Mouse (Mus musculus): Measurements from ENCODE around the gene Gm45785. TPM values are rescaled to one million over a fixed set of nuclear protein-coding genes. Genes with fewer than 3 reads are reported as not detected.

The Gm45785 gene
- polyA plus RNA-seq (2015; fragmentation: Nextera tagmentation; extraction: Ambion mirVana): not detected in 2 replicates

- Histone ChIP-seq H3K9me3 (ENCODE audit: low read length) (no peaks in the 10 kb centered on the region), H3K27me3 (replicated peaks; ENCODE audit: insufficient read depth, low read length) (no peaks in the 10 kb centered on the region), H3K9ac (replicated peaks; ENCODE audit: low read depth) (peak within 1 kb of the TSS; percentile 91), H3K4me1 (ENCODE audit: insufficient read depth, low read depth, low read length) (peaks cover 21% of the 10 kb centered on the region), H3K27ac (ENCODE audit: low read length) (peak within 1 kb of the TSS; percentile 98), H3K4me2 (replicated peaks; ENCODE audit: low read depth, low read length) (peak within 1 kb of the TSS; percentile 91), H3K4me3 (ENCODE audit: low read depth, low read length) (peak within 1 kb of the TSS; percentile 76), H3K36me3 (ENCODE audit: insufficient read depth, low read length) (peaks cover 23% of the 10 kb centered on the region)
- under 1% methylated on average over 51 of the region's 51 CpGs for WGBS
- ATAC-seq (peak; percentile 85), DNase-seq (ENCODE audit: low spot score) (peak; percentile 99)
- peak; percentile 40 for TF ChIP-seq CTCF (IDR thresholded peaks at IDR 0.05)
- peak; percentile 89 for TF ChIP-seq EP300 (IDR thresholded peaks at IDR 0.05)
These were observed at the start of gene Gm45785 for GRCm38 (mm10) chr7:140855860-140856784. Gene Gm45785 (minus strand): TSS chr7:140856331.

GRCm38 (mm10) chr7:140905642-140906081, 49.5 kb upstream of the Gm45785 start:
- Histone ChIP-seq H3K9me3 (ENCODE audit: low read length) (no peaks in the 10 kb centered on the region), H3K27ac (ENCODE audit: low read length) (no peak overlapping the region), H3K36me3 (ENCODE audit: insufficient read depth, low read length) (no peaks in the 10 kb centered on the region), H3K4me2 (replicated peaks; ENCODE audit: low read depth, low read length) (no peak overlapping the region), H3K4me1 (ENCODE audit: insufficient read depth, low read depth, low read length) (no peaks in the 10 kb centered on the region), H3K4me3 (ENCODE audit: low read depth, low read length) (no peak overlapping the region), H3K27me3 (replicated peaks; ENCODE audit: insufficient read depth, low read length) (no peaks in the 10 kb centered on the region), H3K9ac (replicated peaks; ENCODE audit: low read depth) (no peak overlapping the region)
- ATAC-seq (no peak), DNase-seq (ENCODE audit: low spot score) (no peak)
- WGBS: 94% methylated on average over 2 of the region's 2 CpGs
- TF ChIP-seq CTCF (IDR thresholded peaks at IDR 0.05): no peak
- TF ChIP-seq EP300 (IDR thresholded peaks at IDR 0.05): no peak

- DNase-seq (ENCODE audit: low spot score) (peak; percentile 69), ATAC-seq (peak; percentile 62)
- no peak overlapping the region for H3K9ac ChIP-seq (replicated peaks; ENCODE audit: low read depth)
- H3K9me3 ChIP-seq (ENCODE audit: low read length): no peaks in the 10 kb centered on the region
- no peak overlapping the region for H3K27ac ChIP-seq (ENCODE audit: low read length)
- H3K27me3 ChIP-seq (replicated peaks; ENCODE audit: insufficient read depth, low read length): no peaks in the 10 kb centered on the region
- no peaks in the 10 kb centered on the region for H3K4me1 ChIP-seq (ENCODE audit: insufficient read depth, low read depth, low read length)
- no peak overlapping the region for H3K4me2 ChIP-seq (replicated peaks; ENCODE audit: low read depth, low read length)
- TF ChIP-seq CTCF (IDR thresholded peaks at IDR 0.05): peak; percentile 95
- no peak for TF ChIP-seq EP300 (IDR thresholded peaks at IDR 0.05)
- 19% methylated on average over 13 of the region's 13 CpGs for WGBS
- peaks cover 3% of the 10 kb centered on the region for H3K36me3 ChIP-seq (ENCODE audit: insufficient read depth, low read length)
- H3K4me3 ChIP-seq (ENCODE audit: low read depth, low read length): no peak overlapping the region
These were observed 47.1 kb upstream of the Gm45785 start for GRCm38 (mm10) chr7:140903212-140903611.

GRCm38 (mm10) chr7:140902036-140902875, 46.1 kb upstream of the Gm45785 start:
- Histone ChIP-seq H3K4me1 (ENCODE audit: insufficient read depth, low read depth, low read length) (no peaks in the 10 kb centered on the region), H3K4me2 (replicated peaks; ENCODE audit: low read depth, low read length) (no peak overlapping the region), H3K36me3 (ENCODE audit: insufficient read depth, low read length) (peaks cover 11% of the 10 kb centered on the region), H3K27me3 (replicated peaks; ENCODE audit: insufficient read depth, low read length) (no peaks in the 10 kb centered on the region), H3K9me3 (ENCODE audit: low read length) (no peaks in the 10 kb centered on the region), H3K9ac (replicated peaks; ENCODE audit: low read depth) (no peak overlapping the region), H3K4me3 (ENCODE audit: low read depth, low read length) (no peak overlapping the region), H3K27ac (ENCODE audit: low read length) (no peak overlapping the region)
- DNase-seq (ENCODE audit: low spot score) (peak; percentile 6), ATAC-seq (no peak)
- no peak for TF ChIP-seq CTCF (IDR thresholded peaks at IDR 0.05)
- 76% methylated on average over 15 of the region's 15 CpGs for WGBS

- Histone ChIP-seq H3K27ac (ENCODE audit: low read length) (peak within 1 kb of the TSS; percentile 33; the same call in 1 of the 2 replicates), H3K9ac (replicated peaks; ENCODE audit: low read depth) (no peak within 1 kb of the TSS), H3K9me3 (ENCODE audit: low read length) (no peaks in the 10 kb centered on the region), H3K4me3 (ENCODE audit: low read depth, low read length) (no peak within 1 kb of the TSS), H3K27me3 (replicated peaks; ENCODE audit: insufficient read depth, low read length) (no peaks in the 10 kb centered on the region), H3K4me2 (replicated peaks; ENCODE audit: low read depth, low read length) (no peak within 1 kb of the TSS), H3K4me1 (ENCODE audit: insufficient read depth, low read depth, low read length) (no peaks in the 10 kb centered on the region), H3K36me3 (ENCODE audit: insufficient read depth, low read length) (peaks cover 20% of the 10 kb centered on the region)
- ATAC-seq (peak; percentile 29), DNase-seq (ENCODE audit: low spot score) (peak; percentile 38)
- TF ChIP-seq CTCF (IDR thresholded peaks at IDR 0.05) (no peak), EP300 (IDR thresholded peaks at IDR 0.05) (no peak)
- WGBS: 60% methylated on average over 10 of the region's 10 CpGs
These were observed 44.1 kb upstream of the Gm45785 start, which contains the start of gene Cox8b for GRCm38 (mm10) chr7:140900220-140900619. Gene Cox8b (minus strand): TSS chr7:140900446.

GRCm38 (mm10) chr7:140899121-140899520, 43.0 kb upstream of the Gm45785 start:
- DNase-seq (ENCODE audit: low spot score) (no peak), ATAC-seq (no peak)
- Histone ChIP-seq H3K9ac (replicated peaks; ENCODE audit: low read depth) (no peak overlapping the region), H3K36me3 (ENCODE audit: insufficient read depth, low read length) (peaks cover 25% of the 10 kb centered on the region), H3K27me3 (replicated peaks; ENCODE audit: insufficient read depth, low read length) (no peaks in the 10 kb centered on the region), H3K4me3 (ENCODE audit: low read depth, low read length) (no peak overlapping the region), H3K27ac (ENCODE audit: low read length) (no peak overlapping the region), H3K4me2 (replicated peaks; ENCODE audit: low read depth, low read length) (no peak overlapping the region), H3K4me1 (ENCODE audit: insufficient read depth, low read depth, low read length) (no peaks in the 10 kb centered on the region), H3K9me3 (ENCODE audit: low read length) (no peaks in the 10 kb centered on the region)
- 80% methylated on average over 3 of the region's 3 CpGs for WGBS
- no peak for TF ChIP-seq CTCF (IDR thresholded peaks at IDR 0.05)
- no peak for TF ChIP-seq EP300 (IDR thresholded peaks at IDR 0.05)

Data from lung, postnatal 0 days (tissue).